Mouse (Mus musculus) megakaryocyte progenitor cell, adult 5-6 weeks (primary cell): ENCODE measurements around the gene Iqcn. TPM values are rescaled to one million over a fixed set of nuclear protein-coding genes. Genes with fewer than 3 reads are reported as not detected.

ENCODE experiments used
- ATAC-seq: replicated peaks from 2 replicates; pipeline ENCODE4 v1.8.0; 2016; ENCODE audit warnings: mild to moderate bottlenecking, moderate TSS enrichment, inconsistent platforms; ENCODE audit not compliant: poor library complexity
- total RNA-seq, 2 experiments: library from RNA; stranded (forward) in 1 of 2; stranded (reverse) in 1 of 2; fragments of 157-497, 149-512 nt in 1 of 2; fragments of 200-1000 nt in 1 of 2; gene quantifications; 2 replicates each; pipeline versions ENCODE4 v1.2.3 to v1.2.4; 2015 to 2017

The Iqcn gene
- total RNA-seq, 2 experiments from 2014 or later: not detected

DNA sequence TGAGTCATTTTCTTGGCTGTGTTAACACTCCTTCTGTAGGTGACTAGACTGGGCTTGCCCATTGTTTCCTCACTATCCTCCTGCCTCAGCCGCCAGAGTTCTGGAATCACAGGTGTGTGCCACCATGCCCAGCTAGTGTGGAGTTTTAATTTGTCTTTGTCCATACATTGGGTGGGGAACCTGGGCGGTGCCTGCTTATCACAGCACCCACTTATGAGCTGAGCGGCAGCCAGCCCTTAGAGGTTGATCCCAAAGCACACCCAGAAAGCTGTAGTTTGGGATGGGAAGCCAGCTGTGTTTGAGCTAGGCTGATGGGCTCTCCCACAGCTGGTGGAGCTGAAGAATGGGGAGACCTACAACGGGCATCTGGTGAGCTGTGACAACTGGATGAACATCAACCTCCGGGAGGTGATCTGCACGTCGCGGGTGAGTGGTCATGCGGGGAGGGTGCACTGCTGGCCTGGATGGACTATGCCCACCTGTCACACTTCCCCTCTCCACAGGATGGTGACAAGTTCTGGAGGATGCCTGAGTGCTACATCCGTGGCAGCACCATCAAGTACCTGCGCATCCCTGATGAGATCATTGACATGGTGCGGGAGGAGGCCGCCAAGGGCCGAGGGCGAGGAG lies 25.7 kb upstream of the Iqcn start:
- no peak for ATAC-seq

DNA sequence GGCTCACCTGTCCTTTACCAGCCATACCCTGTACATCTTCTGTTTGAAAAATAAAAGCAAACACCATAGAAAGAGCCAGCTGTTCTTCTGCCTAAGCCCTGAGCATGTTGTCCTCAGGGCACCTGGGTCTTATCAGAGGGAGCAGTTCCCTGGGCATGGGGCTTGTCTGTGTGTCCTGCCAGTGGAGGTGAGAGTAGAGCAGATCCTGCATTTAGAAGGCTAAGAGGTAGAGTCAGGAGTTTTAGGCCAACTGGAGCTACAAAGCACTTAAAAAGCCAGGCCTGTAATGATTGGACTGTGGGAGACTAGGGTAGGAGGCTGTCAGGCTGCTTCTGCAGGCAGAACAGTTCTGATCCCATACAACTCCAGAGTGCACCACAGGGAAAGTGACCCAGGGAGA lies 24.6 kb upstream of the Iqcn start:
- no peak for ATAC-seq

DNA sequence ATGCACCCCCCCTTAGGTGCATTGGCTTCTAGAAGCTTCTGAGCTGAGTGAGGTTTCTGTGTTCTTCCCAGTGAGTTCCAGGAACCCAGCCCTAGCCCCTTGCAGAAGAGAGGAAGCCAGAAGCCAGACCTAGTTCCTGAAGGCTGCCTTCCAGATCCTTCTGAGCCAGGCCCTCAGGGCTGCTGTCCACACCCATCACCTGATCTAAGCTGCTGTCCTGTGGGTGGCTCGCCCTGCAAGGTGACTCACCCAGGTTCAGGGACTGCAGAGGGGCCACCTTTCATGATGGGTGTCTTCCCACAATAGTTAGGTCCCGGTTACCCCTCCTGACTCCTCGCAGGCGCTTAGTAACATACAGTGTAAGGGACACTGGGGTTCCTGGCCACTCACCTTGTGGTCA lies 23.9 kb upstream of the Iqcn start:
- no peak for ATAC-seq

DNA sequence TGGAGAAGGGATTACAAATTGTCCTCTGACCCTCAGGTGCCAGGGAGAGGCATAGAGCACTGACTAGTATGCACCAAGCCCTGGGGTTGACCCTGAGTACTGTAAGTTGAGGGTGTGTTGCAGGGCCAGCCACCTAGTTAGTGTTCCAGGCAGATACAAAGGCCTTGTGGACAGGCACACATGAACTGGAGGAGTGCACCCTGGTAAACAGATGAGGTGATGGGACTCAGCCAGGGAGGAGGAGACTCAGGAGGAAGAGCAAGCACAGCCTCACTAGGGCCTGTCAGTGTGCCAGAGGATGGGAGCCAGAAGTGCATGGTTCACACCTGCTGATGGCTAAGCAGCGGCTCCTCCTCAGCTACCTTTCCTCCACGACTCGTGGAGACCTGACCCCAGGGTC lies 23.2 kb upstream of the Iqcn start:
- ATAC-seq: no peak

DNA sequence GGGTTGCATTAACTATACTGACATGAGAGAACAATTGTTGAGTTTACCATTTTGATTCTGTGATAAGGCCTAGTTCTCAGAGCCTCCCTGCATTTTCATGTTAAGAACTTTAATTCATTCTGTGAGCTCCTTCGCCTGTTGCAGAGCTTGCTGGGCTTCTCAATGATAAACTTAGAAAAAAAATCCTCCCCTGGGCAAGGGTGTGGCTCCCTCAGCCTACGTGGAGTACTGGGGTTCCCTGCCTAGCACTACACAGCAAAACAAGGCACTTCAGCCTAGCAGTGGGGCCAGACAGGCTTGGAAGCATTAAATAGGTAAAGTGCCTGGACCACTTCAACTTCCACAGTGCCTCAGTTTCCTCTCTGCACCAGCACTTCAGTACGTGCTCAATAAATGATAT lies 21.8 kb upstream of the Iqcn start:
- ATAC-seq: 0 out of 2 replicates have a peak, but pooled peaks have one; percentile 23

DNA sequence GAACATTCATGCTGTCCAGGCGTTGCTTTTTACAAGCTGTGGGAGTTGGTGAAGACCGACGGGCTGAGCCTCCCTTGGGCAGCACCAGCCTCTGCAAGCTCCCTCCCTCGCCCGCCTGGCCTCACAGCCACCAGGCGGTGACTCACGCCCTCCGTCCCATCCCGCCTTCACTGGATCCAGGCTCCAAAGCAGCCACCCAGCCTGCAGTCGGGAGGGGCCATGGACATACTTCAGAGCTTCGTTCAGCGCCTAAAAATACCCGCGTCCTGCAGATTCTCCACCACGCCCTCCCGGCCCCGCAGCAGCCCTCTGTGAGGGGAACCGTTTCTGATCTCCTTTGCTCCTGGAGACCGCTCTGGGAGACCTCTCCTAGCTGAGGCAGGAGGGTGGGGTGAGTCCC lies 21.1 kb upstream of the Iqcn start:
- ATAC-seq: 0 out of 2 replicates have a peak, but pooled peaks have one; percentile 10

DNA sequence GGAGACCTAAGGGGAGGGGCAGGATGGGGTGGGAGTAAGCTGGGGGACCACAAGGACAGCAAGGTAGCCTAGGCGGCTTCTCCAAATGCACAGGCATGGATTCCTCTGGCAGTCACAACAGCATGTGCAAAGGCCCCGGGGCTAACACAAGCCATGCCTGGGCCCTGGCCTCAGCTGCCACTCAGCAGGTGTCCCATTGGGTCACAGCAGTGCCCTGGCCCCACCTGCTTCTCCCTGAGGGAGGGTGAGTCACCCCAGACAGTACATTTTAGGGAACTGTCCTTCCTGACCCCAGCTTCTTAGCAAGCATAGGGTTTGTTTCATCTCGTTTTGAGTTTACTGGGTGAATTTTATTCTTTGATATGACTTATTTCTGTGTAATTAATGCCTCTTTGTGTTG lies 20.6 kb upstream of the Iqcn start:
- ATAC-seq: peak; percentile 55

DNA sequence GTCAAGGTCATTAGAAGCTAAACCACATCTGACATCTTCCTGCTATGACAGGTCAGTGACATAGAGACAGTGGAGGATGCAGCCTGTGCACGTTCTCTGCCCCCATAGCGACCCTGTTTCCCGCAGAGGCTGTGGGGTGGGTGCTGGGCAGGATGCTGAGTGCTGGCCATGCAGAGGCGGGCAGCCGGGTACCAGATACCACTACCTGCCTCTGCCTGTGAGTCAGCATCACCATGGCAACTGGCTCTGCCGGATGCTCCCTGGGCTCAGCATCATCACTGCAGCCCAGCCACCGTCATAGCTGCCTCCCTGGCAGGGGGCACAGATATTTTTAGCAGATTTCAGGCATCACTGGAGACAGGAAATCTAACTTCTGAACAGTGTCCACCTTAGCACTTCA lies 19.0 kb upstream of the Iqcn start:
- ATAC-seq: no peak

DNA sequence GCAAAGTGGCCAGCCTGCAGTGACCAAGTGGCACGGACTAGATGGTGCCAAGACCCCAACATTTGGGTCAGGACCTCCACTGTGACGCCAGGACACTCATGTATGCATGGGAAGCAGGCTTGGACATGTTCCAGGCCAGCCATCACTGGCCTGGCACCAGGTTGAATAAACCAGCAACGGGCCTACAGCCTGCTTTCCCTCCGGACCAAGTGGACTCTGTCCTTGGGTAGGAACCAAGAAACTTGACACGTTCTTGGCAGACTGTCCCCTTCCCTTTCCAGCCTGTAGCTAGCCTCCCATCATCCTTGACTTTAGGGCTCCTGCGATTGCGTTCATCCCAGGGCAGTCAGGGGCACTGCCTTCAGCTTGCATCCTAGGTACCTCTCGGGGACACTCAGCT lies 15.7 kb upstream of the Iqcn start:
- no peak for ATAC-seq

DNA sequence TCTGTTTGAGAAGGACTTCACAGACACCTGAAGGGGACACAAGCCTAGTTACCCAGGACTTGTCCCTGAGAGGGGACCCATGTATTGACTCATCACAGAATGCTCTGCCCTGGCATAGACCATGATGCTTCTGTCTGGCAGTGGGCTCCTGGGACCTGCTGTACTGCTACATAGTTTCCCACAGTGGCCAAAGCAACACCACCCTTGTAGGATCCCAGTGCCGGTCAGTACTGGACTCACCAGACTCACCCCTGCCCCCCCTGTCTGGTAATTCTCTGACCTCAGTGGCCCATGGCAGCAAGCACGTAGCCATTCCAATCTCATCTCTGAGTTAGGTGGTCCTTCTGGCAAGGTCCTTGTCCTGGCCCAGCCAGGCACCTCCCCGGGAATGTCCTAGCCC lies 15.1 kb upstream of the Iqcn start:
- no peak for ATAC-seq

DNA sequence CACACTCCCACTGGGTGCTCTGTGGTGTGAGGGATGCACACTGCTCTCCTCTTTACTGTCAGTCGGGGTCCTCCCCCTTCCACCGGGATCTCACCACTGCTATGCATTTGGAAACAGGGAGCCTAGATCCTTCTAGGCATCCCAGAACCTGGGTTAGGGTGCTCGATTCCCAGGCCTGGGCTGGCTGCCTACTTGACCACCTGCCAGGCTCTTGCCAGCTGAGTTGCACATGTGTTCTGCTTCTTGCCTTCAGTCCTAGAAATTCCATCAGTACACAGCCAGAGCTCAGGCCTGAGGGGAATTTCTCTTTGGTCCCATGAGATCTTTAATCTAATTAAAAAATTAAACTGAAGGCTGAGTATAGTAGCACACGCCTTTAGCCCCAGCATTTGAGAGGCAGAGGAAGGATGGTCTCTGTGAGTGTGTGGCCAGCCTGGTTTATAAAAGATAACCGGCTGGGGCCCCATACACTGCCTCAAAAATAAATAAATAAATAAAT lies 13.3 kb upstream of the Iqcn start:
- no peak for ATAC-seq

DNA sequence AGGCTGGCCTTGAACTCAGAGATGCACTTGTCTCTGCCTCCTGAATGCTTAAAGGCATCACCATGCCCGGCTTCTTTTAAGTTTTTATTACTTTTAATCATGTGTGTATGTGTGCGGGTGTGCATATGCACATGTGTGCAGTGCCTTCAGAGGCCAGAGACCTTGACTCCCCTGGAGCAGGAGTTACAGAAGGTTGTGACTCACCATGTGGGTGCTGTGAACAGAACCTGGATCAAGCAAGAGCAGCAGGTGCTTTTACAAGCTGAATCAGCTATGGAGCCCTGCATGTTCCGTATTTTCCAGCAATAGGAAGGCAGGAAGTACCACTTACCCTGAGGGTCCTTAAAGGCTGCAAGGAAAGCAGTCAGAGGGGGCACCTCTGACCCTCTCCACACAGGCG lies 12.0 kb upstream of the Iqcn start:
- no peak for ATAC-seq

DNA sequence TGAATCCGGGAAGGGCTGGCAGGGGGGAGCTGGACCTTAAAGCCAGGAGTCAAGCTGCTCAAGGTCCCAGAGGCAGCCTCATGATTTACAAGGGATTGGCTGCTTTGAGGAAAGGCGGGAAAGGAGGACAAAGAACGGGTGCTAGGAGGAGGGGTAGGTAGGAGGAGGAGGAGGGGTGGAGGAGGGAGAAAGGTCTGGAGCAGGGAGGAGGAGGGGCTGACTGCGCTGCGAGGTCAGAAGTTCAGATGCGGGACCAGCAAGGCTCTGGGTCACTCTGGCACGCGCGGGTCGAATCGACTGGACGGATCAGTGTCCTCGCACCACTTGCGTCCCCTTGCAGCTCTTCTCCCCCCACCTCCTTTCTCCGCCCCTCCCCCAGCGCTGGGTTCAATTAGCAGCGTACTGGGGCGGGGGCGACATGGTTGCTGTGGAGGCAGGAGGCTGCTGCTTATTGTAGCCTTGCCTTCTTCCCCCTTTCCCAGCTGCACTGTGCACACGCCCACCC lies 11.5 kb upstream of the Iqcn start:
- no peak for ATAC-seq

DNA sequence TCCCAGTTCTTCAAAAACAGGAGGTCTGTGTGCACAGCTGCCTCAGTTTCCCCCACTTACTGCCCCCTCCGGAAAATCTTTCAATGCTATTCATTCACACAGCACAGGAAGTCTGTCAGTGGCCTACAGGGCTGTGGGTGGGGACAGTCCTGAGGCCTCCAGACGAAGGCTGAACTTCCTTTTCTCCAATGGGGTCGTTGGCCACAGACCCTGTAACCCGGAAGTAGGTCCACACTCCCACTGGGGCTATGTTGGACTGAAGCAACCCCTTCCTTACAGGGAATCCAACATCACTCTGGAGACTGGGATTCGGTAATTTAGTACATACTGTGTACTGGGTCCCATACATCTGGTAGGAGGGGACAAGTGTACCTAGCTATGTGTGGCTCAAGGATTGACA lies 9.6 kb upstream of the Iqcn start:
- ATAC-seq: no peak; the same call in 1 of the 2 replicates

DNA sequence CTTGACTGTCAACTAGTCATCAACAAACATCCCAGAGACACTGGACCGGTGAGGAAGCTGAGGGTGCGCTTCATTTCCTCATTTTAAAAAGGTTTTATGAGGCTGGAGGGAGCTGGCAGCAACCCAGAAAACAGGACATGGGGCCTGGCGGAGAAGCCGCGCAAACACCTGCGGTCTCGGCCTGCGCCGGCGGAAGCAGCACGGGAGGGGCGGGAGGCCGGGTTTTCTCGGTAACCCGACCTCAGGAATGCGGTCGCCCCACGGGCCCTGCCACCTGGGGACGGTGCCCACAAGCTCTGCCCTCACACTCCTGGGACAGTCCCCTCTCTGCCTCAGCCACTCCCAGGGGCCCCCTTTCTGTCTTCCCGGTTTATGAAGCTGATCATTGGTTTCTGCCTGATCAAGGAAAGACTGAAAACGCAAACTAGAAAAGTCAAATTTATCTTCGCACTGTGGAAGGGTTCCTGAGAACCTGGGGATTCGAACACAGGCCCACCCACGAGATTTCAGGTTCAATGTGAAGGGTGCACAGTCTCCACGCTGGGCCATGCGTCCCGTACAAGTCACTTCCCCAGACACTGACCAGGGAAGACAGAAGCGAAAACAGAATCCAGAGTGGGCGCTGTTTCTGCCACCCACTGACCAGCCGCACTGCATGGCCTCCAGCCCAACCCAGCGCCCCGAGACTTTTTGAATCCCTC lies 7.8 kb upstream of the Iqcn start:
- ATAC-seq: peak; percentile 10

DNA sequence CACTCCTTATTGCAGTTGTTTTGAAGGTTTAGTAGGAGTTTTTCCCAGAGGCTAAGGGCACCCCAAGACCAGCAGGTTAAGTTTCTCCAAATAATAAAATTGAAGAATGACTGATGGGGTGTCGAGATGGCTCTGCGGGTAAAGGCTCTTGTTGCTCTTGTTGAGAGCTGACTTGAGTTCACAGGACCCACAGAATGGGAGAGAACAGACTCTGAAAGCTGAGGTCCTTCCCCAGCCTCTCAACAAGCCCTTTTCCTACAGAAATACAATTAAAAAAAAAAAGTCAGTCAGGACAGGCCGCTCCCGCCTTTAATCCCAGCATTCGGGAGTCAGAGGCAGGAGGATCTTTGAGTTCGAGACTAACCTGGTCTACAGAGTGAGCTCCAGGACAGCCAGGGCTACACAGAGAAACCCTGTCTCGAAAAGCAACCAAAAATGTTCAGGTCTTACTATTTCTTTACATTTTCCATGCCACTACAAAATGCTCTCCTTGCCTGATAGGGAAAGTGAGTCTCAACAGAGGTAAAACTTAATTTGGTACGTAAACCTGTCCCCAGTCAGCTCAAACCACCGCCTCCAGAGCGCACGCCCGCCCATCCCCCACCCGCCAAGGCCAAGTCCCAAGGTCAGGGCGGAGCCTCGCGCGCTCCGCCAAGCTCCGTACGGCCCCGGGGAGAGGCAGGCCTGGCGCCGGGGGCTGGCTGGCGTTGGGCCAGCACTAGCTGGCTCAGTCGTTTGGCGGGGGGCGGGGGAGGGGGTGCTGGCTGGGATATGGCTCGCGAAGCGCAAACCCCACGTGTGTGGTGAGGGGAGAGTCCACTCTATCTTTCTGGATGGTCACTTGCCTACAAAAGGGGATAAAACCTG lies 7.0 kb upstream of the Iqcn start:
- ATAC-seq: no peak

DNA sequence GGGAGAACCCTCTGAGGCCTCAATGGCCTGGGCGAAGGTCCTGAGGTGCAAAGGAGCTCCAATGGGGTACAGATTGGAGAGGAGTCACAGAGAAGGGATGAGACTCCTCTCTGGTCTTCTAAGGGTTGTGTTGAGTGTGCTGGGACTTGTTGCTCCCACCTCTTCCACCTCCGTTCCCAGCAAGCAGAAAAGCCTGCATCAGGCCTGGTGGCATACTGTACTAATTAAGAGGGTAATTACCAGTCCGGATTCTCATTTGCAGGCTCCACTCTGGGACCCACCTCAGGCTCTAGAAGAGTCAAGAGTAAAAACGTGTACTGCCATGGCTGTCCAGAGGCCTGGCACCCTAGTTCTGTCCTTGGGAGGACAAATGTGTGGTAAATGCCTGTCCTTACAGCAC lies 6.3 kb upstream of the Iqcn start:
- no peak for ATAC-seq

DNA sequence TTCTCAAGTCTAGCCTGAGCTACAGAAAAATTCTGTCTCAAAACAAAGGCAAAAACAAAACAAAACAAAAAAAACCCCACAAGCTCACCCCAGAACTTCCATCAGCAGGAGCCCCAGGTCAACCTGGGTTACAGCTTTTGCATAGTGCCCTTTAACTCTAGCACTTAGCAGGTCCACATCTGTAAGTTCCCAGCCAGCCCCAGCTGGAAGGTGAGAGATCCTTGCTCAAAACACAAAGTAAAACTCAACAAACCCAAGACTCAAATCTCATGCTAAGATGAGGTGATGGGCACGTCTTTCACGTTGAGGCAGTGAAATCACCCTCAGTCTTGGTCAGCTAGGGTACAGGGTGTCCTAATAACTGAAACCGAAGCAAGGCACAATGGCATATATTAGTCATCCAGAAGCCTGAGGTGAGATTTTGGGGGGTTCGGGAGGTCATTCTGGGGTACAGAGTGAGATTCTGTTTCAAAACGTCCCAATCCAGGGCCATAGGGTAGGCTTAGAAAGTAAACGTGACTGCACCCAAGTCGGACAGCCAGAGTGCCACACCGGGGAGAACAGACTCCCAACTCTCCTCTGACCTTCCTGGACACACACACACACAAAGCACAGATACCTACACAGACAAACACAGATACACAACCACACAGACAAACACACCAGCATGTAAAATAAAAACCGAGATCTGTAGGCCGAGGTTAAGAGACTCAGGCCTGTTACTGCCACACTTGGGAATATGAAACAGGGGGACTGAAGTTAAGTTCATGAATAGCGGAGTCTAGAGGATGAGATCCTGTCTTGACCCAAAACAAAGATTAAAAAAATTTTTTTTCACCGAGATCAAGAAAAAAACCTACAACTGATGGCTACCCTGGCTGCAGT lies 5.6 kb upstream of the Iqcn start:
- no peak for ATAC-seq

DNA sequence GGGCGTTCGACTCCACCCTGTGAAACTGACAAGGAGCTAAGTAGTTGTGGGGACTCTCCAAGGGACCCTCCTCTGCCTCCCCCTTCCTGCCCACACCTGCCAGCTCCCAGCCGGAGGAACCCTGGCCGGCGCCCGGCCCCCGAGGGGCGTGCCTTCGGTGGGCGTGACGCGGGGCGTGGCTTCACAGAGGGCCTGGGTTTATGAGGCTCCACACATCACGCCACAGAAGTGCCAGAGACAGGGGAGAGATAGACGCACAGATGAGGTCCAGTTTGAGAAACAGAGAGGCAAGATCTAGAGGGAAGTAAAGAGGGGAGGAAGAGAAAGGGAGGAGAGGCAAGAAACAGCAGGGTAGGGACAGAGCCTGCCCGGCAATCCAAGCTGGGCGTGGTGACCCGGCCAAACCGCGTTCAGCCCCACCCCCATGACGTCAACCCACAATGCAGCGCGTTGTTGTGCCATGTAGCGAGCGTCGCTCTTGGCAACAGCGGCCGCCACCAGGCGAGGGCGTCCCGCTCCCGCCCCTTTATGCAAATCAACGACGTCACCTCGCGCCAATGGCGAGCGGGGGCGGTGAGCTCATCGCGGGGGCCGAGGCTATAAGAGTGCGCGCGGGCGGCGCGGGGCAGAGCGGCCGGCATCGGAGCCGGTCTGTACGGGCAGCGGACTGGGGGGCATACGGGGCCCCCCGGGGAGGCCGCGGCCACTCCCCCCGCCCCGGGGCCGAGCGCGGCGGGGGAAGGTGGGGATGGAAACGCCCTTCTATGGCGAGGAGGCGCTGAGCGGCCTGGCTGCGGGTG lies 4.7 kb upstream of the Iqcn start, which contains the start of gene Jund:
Gene Jund, plus strand, starts transcription at position 640 of the 800 bp plus-strand sequence.
- peak; percentile 64 for ATAC-seq
